Mouse (Mus musculus) ovary, adult 10 weeks (tissue): ENCODE results near the gene Pnma5. TPM values are rescaled to one million over a fixed set of nuclear protein-coding genes. Genes with fewer than 3 reads are reported as not detected.

Experiments
- polyA plus RNA-seq: library from polyadenylated mRNA; stranded (reverse); fragments of 350-450 nt; fragmentation: Illumina TruSeq; extraction: RNeasy Lipid Tissue Mini Kit (QIAGEN cat#74804); gene quantifications from one replicate; pipeline ENCODE4 v1.2.3, GENCODE M21; 2014

Gene Pnma5
- polyA plus RNA-seq: 0.54 TPM

GRCm38 (mm10) chrX:73037003-73037402, at the start of gene Pnma5:
TSS of gene Pnma5 (minus strand) at chrX:73037103.

GRCm38 (mm10) chrX:73082267-73083055, 45.6 kb upstream of the Pnma5 start, which contains the start of gene Xlr4a:
TSS of gene Xlr4a (minus strand) at chrX:73082478.

GRCm38 (mm10) chrX:73064415-73064793, 27.5 kb upstream of the Pnma5 start, which contains the start of gene Pnma3:
TSS of gene Pnma3 (plus strand) at chrX:73064787.

GRCm38 (mm10) chrX:72986841-72987519, 49.9 kb downstream of the Pnma5 start, which contains the start of gene Zfp185:
TSS of gene Zfp185 (plus strand) at chrX:72987339.

Other genes starting within 250 kb of the Pnma5 start
- 1.6 TPM for gene Gabrq, start 211.9 kb downstream of the Pnma5 start, polyA plus RNA-seq
- 300 TPM for gene Cetn2, start 118.7 kb downstream of the Pnma5 start, polyA plus RNA-seq
- 47.3 TPM for gene Nsdhl, start 118.5 kb downstream of the Pnma5 start, polyA plus RNA-seq
- 31.2 TPM for gene Zfp185, start 49.8 kb downstream of the Pnma5 start, polyA plus RNA-seq
- gene Pnma3, start 27.7 kb upstream of the Pnma5 start, polyA plus RNA-seq: not detected
- gene Xlr4a, start 45.4 kb upstream of the Pnma5 start, polyA plus RNA-seq: 6.4 TPM
- 26.1 TPM for gene Xlr3a, start 60.0 kb upstream of the Pnma5 start, polyA plus RNA-seq
- gene Gm14685, start 79.9 kb upstream of the Pnma5 start, polyA plus RNA-seq: not detected
- gene Xlr5b, start 111.7 kb upstream of the Pnma5 start, polyA plus RNA-seq: 4.0 TPM
- not detected for gene DXBay18, start 112.3 kb upstream of the Pnma5 start, polyA plus RNA-seq
- gene Spin2d, start 139.9 kb upstream of the Pnma5 start, polyA plus RNA-seq: not detected
- 5.8 TPM for gene Xlr3b, start 155.1 kb upstream of the Pnma5 start, polyA plus RNA-seq
- 6.4 TPM for gene Xlr4b, start 177.2 kb upstream of the Pnma5 start, polyA plus RNA-seq
- gene F8a, start 191.2 kb upstream of the Pnma5 start, polyA plus RNA-seq: 7.2 TPM
- gene Xlr4c, start 206.0 kb upstream of the Pnma5 start, polyA plus RNA-seq: 9.4 TPM
- 2.1 TPM for gene Xlr3c, start 228.3 kb upstream of the Pnma5 start, polyA plus RNA-seq